Mouse (Mus musculus): ENCODE measurements around the gene Gm21425. TPM values are rescaled to one million over a fixed set of nuclear protein-coding genes. Genes with fewer than 3 reads are reported as not detected.
"Not testable (repeated sequence)": the region's sequence is repeated elsewhere in the genome, so short reads cannot be mapped to it uniquely, and the experiment has no call there.

Gm21425 gene
- polyA plus RNA-seq (2014; fragmentation: Nextera tagmentation; extraction: Ambion mirVana): not detected in 2 replicates

DNA sequence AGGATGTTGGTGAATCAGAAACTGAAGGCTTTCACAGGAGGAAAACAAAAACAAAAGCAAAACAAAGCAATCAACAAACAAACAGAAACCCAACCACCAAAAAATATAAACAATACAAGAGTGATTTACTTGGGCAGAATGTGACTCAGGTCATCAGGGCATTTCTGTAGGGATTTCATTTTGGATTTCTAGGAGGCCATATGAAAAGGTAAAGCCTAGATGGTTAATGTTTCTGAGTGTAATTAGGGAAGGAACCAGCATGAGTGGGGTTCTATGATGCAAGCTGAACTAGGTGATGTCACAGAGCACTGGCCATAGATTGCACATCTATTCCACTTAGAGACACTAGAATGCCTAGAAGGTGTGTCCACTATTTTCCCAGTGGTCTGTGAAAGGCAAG lies at the start of gene Gm21425:
TSS of gene Gm21425 (plus strand) at position 301 of the 400 bp plus-strand sequence.
- H3K4me3 ChIP-seq (ENCODE audit: low read length); H3K36me3 ChIP-seq (ENCODE audit: control insufficient read depth, insufficient read depth, low read length); H3K9me3 ChIP-seq (ENCODE audit: control insufficient read depth, low read length); H3K4me1 ChIP-seq (ENCODE audit: control insufficient read depth, insufficient read depth, low read length); ATAC-seq (ENCODE audit: low FRiP score, low TSS enrichment); H3K9ac ChIP-seq (ENCODE audit: low read depth, low read length); H3K27ac ChIP-seq (ENCODE audit: low read depth, low read length); H3K4me2 ChIP-seq (replicated peaks; ENCODE audit: low read depth, low read length); H3K27me3 ChIP-seq (ENCODE audit: control insufficient read depth, insufficient read depth, low read length): not testable (repeated sequence)

DNA sequence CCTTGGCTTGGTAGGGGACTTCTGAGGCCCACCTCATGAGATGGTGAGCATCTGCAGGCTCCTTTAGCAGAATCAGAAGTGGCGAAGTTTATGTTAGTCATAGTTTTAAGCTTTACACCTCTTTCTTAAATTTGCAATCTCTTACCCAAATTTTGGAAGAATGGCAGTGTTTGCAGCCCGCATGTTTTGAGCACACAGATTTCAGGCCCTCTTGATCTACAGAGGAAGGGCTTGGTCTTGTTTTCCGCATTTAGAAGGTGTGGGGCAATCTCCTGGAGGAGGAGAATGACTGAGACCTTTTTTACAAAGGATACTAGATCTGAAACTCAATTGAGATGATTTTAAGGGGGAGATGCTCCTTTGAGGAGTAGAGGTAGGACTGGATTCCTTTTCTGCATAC lies 28.4 kb upstream of the Gm21425 start, which contains the start of gene Gm21891:
TSS of gene Gm21891 (minus strand) at position 101 of the 400 bp plus-strand sequence.
- not testable (repeated sequence) for H3K9ac ChIP-seq (ENCODE audit: low read depth, low read length); H3K4me1 ChIP-seq (ENCODE audit: control insufficient read depth, insufficient read depth, low read length); H3K9me3 ChIP-seq (ENCODE audit: control insufficient read depth, low read length); H3K4me2 ChIP-seq (replicated peaks; ENCODE audit: low read depth, low read length); H3K4me3 ChIP-seq (ENCODE audit: low read length); H3K27ac ChIP-seq (ENCODE audit: low read depth, low read length); ATAC-seq (ENCODE audit: low FRiP score, low TSS enrichment); H3K36me3 ChIP-seq (ENCODE audit: control insufficient read depth, insufficient read depth, low read length); H3K27me3 ChIP-seq (ENCODE audit: control insufficient read depth, insufficient read depth, low read length)
- no CpG with 5 or more reads among the region's 3 CpGs for WGBS

Other genes starting within 250 kb of the Gm21425 start
- not detected in 2 replicates for gene Gm20807, start 119.1 kb upstream of the Gm21425 start, polyA plus RNA-seq (2014; fragmentation: Nextera tagmentation; extraction: Ambion mirVana)
- not detected in 2 replicates for gene Gm21891, start 28.5 kb upstream of the Gm21425 start, polyA plus RNA-seq (2014; fragmentation: Nextera tagmentation; extraction: Ambion mirVana)
- not detected in 2 replicates for gene Gm21828, start 62.0 kb downstream of the Gm21425 start, polyA plus RNA-seq (2014; fragmentation: Nextera tagmentation; extraction: Ambion mirVana)
- gene Gm21440, start 90.4 kb downstream of the Gm21425 start, polyA plus RNA-seq (2014; fragmentation: Nextera tagmentation; extraction: Ambion mirVana): not detected in 2 replicates
- gene Gm21454, start 90.5 kb downstream of the Gm21425 start, polyA plus RNA-seq (2014; fragmentation: Nextera tagmentation; extraction: Ambion mirVana): not detected in 2 replicates
- gene Gm21725, start 187.1 kb downstream of the Gm21425 start, polyA plus RNA-seq (2014; fragmentation: Nextera tagmentation; extraction: Ambion mirVana): not detected in 2 replicates